Mouse (Mus musculus): ENCODE results near the gene Slc12a9. TPM values are rescaled to one million over a fixed set of nuclear protein-coding genes. Genes with fewer than 3 reads are reported as not detected.

Slc12a9 gene
- total and polyA plus RNA-seq, 3 experiments: 8.8 to 12.1 TPM; not detected in 1

DNA sequence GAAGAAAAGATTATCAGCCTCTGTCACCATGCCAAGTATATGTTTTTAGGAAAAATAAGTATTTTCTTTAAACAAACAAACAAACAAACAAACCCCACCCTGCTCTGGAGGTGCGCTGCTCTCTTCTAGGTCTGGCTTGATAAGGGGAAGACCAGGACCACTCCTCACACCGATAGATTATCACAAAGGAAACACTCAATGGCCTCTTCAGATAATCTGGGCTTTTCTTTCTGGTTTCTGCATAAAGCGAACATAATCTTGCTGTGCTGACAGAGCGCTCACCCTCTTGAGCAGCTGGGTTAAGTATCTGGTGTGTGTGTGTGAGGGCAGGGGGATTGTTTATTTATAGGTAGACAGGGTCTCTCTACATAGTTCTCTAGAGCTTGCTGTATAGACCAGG, 29.8 kb downstream of the Slc12a9 start (continued):
- TF ChIP-seq BHLHE40 (IDR thresholded peaks at IDR 0.05; ENCODE audit: borderline replicate concordance, low read depth, low read length): peak; percentile 61; the same call in 1 of the 2 replicates
- 0 out of 2 replicates have a peak, but pooled peaks have one; percentile 62 for TF ChIP-seq MAZ (IDR thresholded peaks at IDR 0.05; ENCODE audit: low read depth, low read length)
- peak; percentile 73 for TF ChIP-seq SIN3A (IDR thresholded peaks at IDR 0.05; ENCODE audit: low read length)

DNA sequence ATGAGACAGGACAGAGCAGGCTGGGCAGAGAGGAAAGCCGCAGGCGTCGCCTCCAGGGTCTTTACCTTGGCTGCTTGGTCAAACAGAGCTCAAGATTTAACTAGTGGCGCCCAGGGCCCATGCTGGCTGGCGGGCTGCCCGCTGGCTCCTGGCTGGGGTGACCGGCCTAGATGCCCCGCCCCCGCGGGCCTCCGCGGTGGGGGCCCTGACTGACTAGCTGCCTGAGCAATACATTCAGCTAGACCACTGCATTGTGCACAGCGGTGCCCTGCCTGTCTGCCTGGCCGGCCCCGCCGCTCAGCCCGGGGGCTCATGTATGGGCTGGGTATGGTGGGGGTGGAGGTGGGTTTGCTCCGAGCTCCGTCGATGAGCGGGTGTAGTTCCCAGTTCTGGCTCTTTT, 32.1 kb downstream of the Slc12a9 start:
- H3K4me1 ChIP-seq (ENCODE audit: control insufficient read depth in 1 of 2, insufficient read depth in 2 of 2, low read length in 2 of 2): peaks cover 11 to 48% of the 10 kb centered on the region in 2 experiments
- no peaks in the 10 kb centered on the region for H3K27me3 ChIP-seq (ENCODE audit: control insufficient read depth in 1 of 2, insufficient read depth in 2 of 2, low read length in 2 of 2)
- H3K9ac ChIP-seq (ENCODE audit: control insufficient read depth, low read depth, low read length, poor library complexity, severe bottlenecking): no peak overlapping the region
- H3K27ac ChIP-seq (ENCODE audit: control insufficient read depth, low read depth, low read length): no peak overlapping the region
- DNase-seq (ENCODE audit: low read depth, low spot score): no peak
- peaks cover 30% of the 10 kb centered on the region for H3K79me2 ChIP-seq (ENCODE audit: control insufficient read depth, insufficient read depth, low read length, poor library complexity)
- peaks cover 21 to 52% of the 10 kb centered on the region in 2 experiments for H3K36me3 ChIP-seq (ENCODE audit: control insufficient read depth in 1 of 2, insufficient read depth in 2 of 2, low read length in 2 of 2)
- H3K9me3 ChIP-seq (replicated peaks; ENCODE audit: insufficient read depth, low read length): no peaks in the 10 kb centered on the region
- TF ChIP-seq ZC3H11A (IDR thresholded peaks at IDR 0.05; ENCODE audit: low read depth, low read length) (no peak), RCOR1 (IDR thresholded peaks at IDR 0.05; ENCODE audit: low read depth, low read length) (no peak), NRF1 (IDR thresholded peaks at IDR 0.05; ENCODE audit: insufficient read depth, low read depth, low read length, poor library complexity, severe bottlenecking) (no peak), MAZ (IDR thresholded peaks at IDR 0.05; ENCODE audit: low read depth, low read length) (no peak), TCF12 (IDR thresholded peaks at IDR 0.05; ENCODE audit: low read depth, low read length) (no peak), ELF1 (IDR thresholded peaks at IDR 0.05; ENCODE audit: low read depth, low read length) (no peak), UBTF (IDR thresholded peaks at IDR 0.05; ENCODE audit: borderline replicate concordance, insufficient read depth, low read depth, low read length) (no peak)
- H3K4me3 ChIP-seq (ENCODE audit: control insufficient read depth in 1 of 2, insufficient read depth in 1 of 2, low read depth in 2 of 2, low read length in 2 of 2): no peak overlapping the region

- H3K9ac ChIP-seq (ENCODE audit: control insufficient read depth, low read depth, low read length, poor library complexity, severe bottlenecking): no peak overlapping the region
- no peaks in the 10 kb centered on the region for H3K9me3 ChIP-seq (replicated peaks; ENCODE audit: insufficient read depth, low read length)
- H3K27ac ChIP-seq (ENCODE audit: control insufficient read depth, low read depth, low read length): peak overlapping the region; percentile 36
- H3K4me3 ChIP-seq (ENCODE audit: control insufficient read depth in 1 of 2, insufficient read depth in 1 of 2, low read depth in 2 of 2, low read length in 2 of 2): no peak overlapping the region
- peaks cover 28 to 35% of the 10 kb centered on the region in 2 experiments for H3K36me3 ChIP-seq (ENCODE audit: control insufficient read depth in 1 of 2, insufficient read depth in 2 of 2, low read length in 2 of 2)
- H3K79me2 ChIP-seq (ENCODE audit: control insufficient read depth, insufficient read depth, low read length, poor library complexity): peaks cover 12% of the 10 kb centered on the region
- TF ChIP-seq EP300 (IDR thresholded peaks at IDR 0.05; ENCODE audit: low read depth in 1 of 2, low read length in 2 of 2) (peak; percentile 50 to 72; a peak in 3 of 4 replicates), ZMIZ1 (IDR thresholded peaks at IDR 0.05; ENCODE audit: low read depth, low read length) (no peak), MYC (IDR thresholded peaks at IDR 0.05; ENCODE audit: low read depth, low read length) (no peak), GATA1 (IDR thresholded peaks at IDR 0.05; ENCODE audit: low read depth, low read length) (peak; percentile 50), ETS1 (IDR thresholded peaks at IDR 0.05; ENCODE audit: low read depth, low read length) (peak; percentile 54; the same call in 1 of the 2 replicates), RCOR1 (IDR thresholded peaks at IDR 0.05; ENCODE audit: low read depth, low read length) (0 out of 2 replicates have a peak, but pooled peaks have one; percentile 6), SIN3A (IDR thresholded peaks at IDR 0.05; ENCODE audit: low read length) (peak; percentile 23; the same call in 1 of the 2 replicates), TCF12 (IDR thresholded peaks at IDR 0.05; ENCODE audit: low read depth, low read length) (peak; percentile 30; the same call in 1 of the 2 replicates)
- peaks cover 6 to 30% of the 10 kb centered on the region in 2 experiments for H3K4me1 ChIP-seq (ENCODE audit: control insufficient read depth in 1 of 2, insufficient read depth in 2 of 2, low read length in 2 of 2)
- peak; percentile 77 for DNase-seq (ENCODE audit: low read depth, low spot score)
- H3K27me3 ChIP-seq (ENCODE audit: control insufficient read depth in 1 of 2, insufficient read depth in 2 of 2, low read length in 2 of 2): no peaks in the 10 kb centered on the region
Measured at GRCm38 (mm10) chr5:137299240-137299639, 34.2 kb downstream of the Slc12a9 start.
